Mouse (Mus musculus) lung, embryonic 16.5 days (tissue): ENCODE results near the gene Ssr3. TPM values are rescaled to one million over a fixed set of nuclear protein-coding genes. Genes with fewer than 3 reads are reported as not detected.

Experiments used
- ATAC-seq: fragments of 200-750 bp; cut with Nextera tagmentation; 2 replicates; pipeline ENCODE4 v1.8.0; 2017; ENCODE audit warnings: low read depth, mild to moderate bottlenecking, moderate library complexity
- H3K27ac ChIP-seq: fragments of 300-500 bp; sonication (generic); 2 replicates; pipeline ENCODE4 v1.5.1; 2014; ENCODE audit warnings: mild to moderate bottlenecking, control low read depth, low read length
- H3K27me3 ChIP-seq: fragments of 300-500 bp; sonication (generic); 2 replicates; pipeline ENCODE4 v1.6.1; 2014; ENCODE audit warnings: low read depth, low read length, mixed read lengths; ENCODE audit not compliant: control insufficient read depth, insufficient read depth
- H3K36me3 ChIP-seq: fragments of 300-500 bp; sonication (generic); 2 replicates; pipeline ENCODE4 v1.6.1; 2014; ENCODE audit warnings: low read length; ENCODE audit not compliant: control insufficient read depth, insufficient read depth
- H3K4me1 ChIP-seq: fragments of 300-500 bp; sonication (generic); replicated peaks from 2 replicates; pipeline ENCODE4 v1.6.1; 2014; ENCODE audit warnings: low read length, mixed read lengths; ENCODE audit not compliant: control insufficient read depth, insufficient read depth
- H3K4me2 ChIP-seq: fragments of 300-500 bp; sonication (generic); 2 replicates; pipeline ENCODE4 v1.6.1; 2014; ENCODE audit warnings: low read depth, low read length, control low read depth
- H3K4me3 ChIP-seq: fragments of 300-500 bp; sonication (generic); 2 replicates; pipeline ENCODE4 v1.5.1; 2014; ENCODE audit warnings: mild to moderate bottlenecking, low read length, control low read depth
- H3K9ac ChIP-seq: fragments of 300-500 bp; sonication (generic); 2 replicates; pipeline ENCODE4 v1.6.1; 2014; ENCODE audit warnings: low read length, control low read depth
- H3K9me3 ChIP-seq: fragments of 300-500 bp; sonication (generic); 2 replicates; pipeline ENCODE4 v1.6.1; 2016; ENCODE audit warnings: low read length; ENCODE audit not compliant: control insufficient read depth
- WGBS: fragments of 180-500 bp; shearing (Covaris S2); extraction: QIAGEN DNeasy Blood & Tissue Kit; methylation state at CpG from one replicate; pipeline ENCODE4 v1.1.7; 2014; 5-methylcytosine and 5-hydroxymethylcytosine counted together
- polyA plus RNA-seq: library from polyadenylated mRNA; unstranded; fragments of >200 nt; fragmentation: Nextera tagmentation; extraction: Ambion mirVana; gene quantifications from 2 replicates; pipeline ENCODE4 v1.2.1, GENCODE M21; 2015

Gene Ssr3
- polyA plus RNA-seq, 1 experiment from 2014 or later = 311 TPM

- Histone ChIP-seq H3K9me3 (no peaks in the 10 kb centered on the region), H3K36me3 (peaks cover 3% of the 10 kb centered on the region), H3K4me2 (no peak overlapping the region), H3K9ac (no peak overlapping the region), H3K27ac (no peak overlapping the region), H3K4me3 (no peak overlapping the region), H3K27me3 (no peaks in the 10 kb centered on the region), H3K4me1 (no peaks in the 10 kb centered on the region; the same call in 1 of the 2 replicates)
- ATAC-seq = 0 out of 2 replicates have a peak, but pooled peaks have one; percentile 26
- WGBS = 80% methylated on average over 1 of the region's 1 CpGs
These were observed 29.0 kb downstream of the Ssr3 start for GRCm38 (mm10) chr3:65363438-65363837.

DNA sequence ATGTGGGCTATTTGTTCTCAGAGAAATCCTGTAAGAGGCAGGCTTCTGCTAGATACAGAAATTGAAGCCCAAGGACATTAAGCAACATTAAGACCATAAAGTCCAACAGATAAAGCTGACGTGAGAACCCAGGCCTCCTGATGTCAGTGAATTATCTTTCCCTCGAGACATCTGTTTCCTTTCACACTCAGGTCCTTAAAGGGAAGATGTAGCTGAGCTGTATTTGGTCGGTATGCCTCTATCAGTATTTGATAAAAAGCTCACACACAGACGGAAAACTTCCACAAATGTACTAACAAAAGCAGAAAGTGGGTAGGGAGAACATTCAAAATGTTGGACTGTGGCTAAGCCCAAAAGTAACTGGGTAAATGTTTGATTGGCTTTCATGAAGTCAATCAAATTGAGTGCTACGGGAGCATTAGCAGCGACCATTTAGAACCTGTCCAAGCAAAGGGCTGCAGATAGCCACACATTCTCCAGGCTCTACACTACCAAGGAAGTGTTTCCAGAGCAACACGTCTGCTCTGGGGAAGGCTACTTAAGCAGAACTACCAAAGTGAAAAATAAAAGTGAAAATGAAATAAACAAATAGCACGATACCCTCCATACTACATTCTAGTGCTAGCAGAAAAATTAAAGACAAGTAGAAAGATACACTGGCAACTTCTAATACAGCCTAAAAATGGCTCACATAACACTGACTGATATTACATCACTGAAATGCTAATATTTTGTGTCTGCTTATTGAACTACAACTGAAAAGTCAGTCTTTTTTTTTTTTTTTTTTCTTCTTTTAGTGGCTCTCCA lies 32.1 kb downstream of the Ssr3 start:
- Histone ChIP-seq H3K4me3 (no peak overlapping the region), H3K4me2 (no peak overlapping the region), H3K27ac (no peak overlapping the region), H3K36me3 (no peaks in the 10 kb centered on the region), H3K27me3 (no peaks in the 10 kb centered on the region), H3K9me3 (no peaks in the 10 kb centered on the region), H3K9ac (no peak overlapping the region), H3K4me1 (peaks cover under 1% of the 10 kb centered on the region; the same call in 1 of the 2 replicates)
- ATAC-seq = peak; percentile 11; the same call in 1 of the 2 replicates
- 38% methylated on average over 8 of the region's 8 CpGs for WGBS

DNA sequence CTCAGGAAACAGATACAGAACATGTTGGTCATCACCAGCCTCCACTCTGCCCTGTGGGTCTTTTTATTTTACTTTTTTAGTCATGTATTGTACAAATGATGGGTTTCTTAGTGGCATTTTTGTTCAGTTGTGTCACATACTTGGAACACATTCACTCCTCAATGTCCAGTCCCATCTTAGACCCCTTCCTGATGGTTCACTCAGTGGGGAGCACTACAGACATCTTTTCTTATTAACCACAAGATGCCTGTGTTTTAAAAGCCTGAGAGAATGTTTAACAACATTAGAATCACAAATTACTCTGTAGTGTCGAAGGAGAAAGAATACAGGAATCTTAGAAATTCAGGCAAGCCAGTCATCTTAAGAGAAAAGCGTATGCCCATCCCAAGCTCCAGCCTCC lies 33.6 kb downstream of the Ssr3 start:
- H3K9ac ChIP-seq = no peak overlapping the region
- ATAC-seq = no peak
- no peaks in the 10 kb centered on the region for H3K9me3 ChIP-seq
- no peaks in the 10 kb centered on the region for H3K27me3 ChIP-seq
- 84% methylated on average over 2 of the region's 2 CpGs for WGBS
- H3K27ac ChIP-seq = no peak overlapping the region
- H3K4me3 ChIP-seq = no peak overlapping the region
- H3K4me1 ChIP-seq = peaks cover 3% of the 10 kb centered on the region; the same call in 1 of the 2 replicates
- no peak overlapping the region for H3K4me2 ChIP-seq
- no peaks in the 10 kb centered on the region for H3K36me3 ChIP-seq

DNA sequence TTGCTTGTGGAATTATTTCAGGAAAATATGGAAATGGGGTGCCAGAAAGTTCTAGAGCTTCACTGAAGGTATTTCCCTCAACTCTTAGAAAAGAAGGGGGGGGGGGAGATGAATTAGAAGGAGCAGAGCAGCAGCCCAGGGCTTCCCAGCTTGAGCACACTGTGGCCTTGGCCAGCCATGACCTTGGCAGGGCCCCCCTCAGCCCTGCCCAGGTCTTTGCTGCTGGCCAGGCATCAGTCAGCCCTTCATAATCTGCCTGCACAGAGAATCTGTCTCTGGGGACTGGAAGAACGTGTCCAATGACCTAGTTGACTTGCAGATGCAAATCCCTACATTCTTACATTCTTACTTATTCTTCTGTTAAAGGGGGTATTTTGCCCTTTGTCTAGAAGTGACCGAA lies 34.1 kb downstream of the Ssr3 start:
- WGBS = 65% methylated on average over 2 of the region's 2 CpGs
- H3K4me3 ChIP-seq = no peak overlapping the region
- no peak overlapping the region for H3K27ac ChIP-seq
- H3K9ac ChIP-seq = no peak overlapping the region
- no peaks in the 10 kb centered on the region for H3K27me3 ChIP-seq
- H3K4me1 ChIP-seq = peaks cover 3% of the 10 kb centered on the region; the same call in 1 of the 2 replicates
- H3K4me2 ChIP-seq = no peak overlapping the region
- H3K9me3 ChIP-seq = no peaks in the 10 kb centered on the region
- no peaks in the 10 kb centered on the region for H3K36me3 ChIP-seq
- ATAC-seq = no peak

- H3K27me3 ChIP-seq = no peaks in the 10 kb centered on the region
- peaks cover 3% of the 10 kb centered on the region; the same call in 1 of the 2 replicates for H3K4me1 ChIP-seq
- no peak overlapping the region for H3K9ac ChIP-seq
- H3K9me3 ChIP-seq = no peaks in the 10 kb centered on the region
- H3K4me3 ChIP-seq = no peak overlapping the region
- peak; percentile 62 for ATAC-seq
- 32% methylated on average over 6 of the region's 6 CpGs for WGBS
- no peak overlapping the region for H3K4me2 ChIP-seq
- H3K27ac ChIP-seq = no peak overlapping the region
- H3K36me3 ChIP-seq = no peaks in the 10 kb centered on the region
These were observed 36.9 kb downstream of the Ssr3 start for GRCm38 (mm10) chr3:65355479-65355878.

DNA sequence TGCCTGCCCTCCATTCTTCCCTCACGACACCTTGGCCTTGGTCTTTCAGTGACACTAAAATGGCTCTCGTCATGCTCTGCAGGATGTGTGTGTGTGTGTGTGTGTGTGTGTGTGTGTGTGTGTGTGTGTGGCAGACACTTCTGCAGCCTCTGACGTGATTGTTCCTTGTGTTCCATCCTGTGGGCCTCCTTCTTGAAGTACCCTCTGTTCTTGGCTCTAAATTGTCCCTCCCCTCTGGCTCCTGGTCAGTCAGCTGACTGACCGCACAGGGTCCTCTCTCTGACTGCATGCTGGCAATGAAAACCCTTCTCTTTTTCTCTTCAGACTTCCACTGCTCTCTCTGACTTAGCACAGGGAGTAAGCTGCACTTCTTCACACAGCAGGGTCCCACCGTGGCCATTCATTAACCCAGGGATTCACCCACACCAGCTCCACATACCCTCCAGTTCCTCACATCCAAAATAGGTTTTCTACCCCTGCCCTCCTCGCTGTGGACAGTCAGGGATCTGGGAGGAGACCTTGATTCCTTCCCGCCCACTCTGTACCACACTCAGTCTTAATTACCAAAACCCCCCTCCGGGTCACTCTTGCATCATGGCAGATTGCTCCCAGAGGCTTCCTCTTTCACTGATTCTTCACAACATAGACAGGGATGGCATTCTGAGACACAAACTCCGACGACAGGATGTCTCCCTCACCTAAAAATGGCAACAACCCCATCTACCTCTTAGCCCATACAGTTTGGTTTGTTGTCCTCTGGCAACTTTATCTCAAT lies 39.0 kb downstream of the Ssr3 start:
- Histone ChIP-seq H3K4me2 (no peak overlapping the region), H3K4me3 (no peak overlapping the region), H3K27ac (no peak overlapping the region), H3K36me3 (no peaks in the 10 kb centered on the region), H3K9me3 (no peaks in the 10 kb centered on the region), H3K27me3 (no peaks in the 10 kb centered on the region), H3K9ac (no peak overlapping the region), H3K4me1 (0 out of 2 replicates have a peak, but pooled peaks cover 3% of the 10 kb centered on the region)
- WGBS = 68% methylated on average over 10 of the region's 10 CpGs
- 0 out of 2 replicates have a peak, but pooled peaks have one; percentile 20 for ATAC-seq

GRCm38 (mm10) chr3:65352278-65353127 lies 39.9 kb downstream of the Ssr3 start:
- peak; percentile 34; the same call in 1 of the 2 replicates for ATAC-seq
- Histone ChIP-seq H3K36me3 (no peaks in the 10 kb centered on the region), H3K4me1 (0 out of 2 replicates have a peak, but pooled peaks cover 3% of the 10 kb centered on the region), H3K9ac (no peak overlapping the region), H3K27me3 (no peaks in the 10 kb centered on the region), H3K4me3 (no peak overlapping the region), H3K27ac (no peak overlapping the region), H3K4me2 (no peak overlapping the region), H3K9me3 (no peaks in the 10 kb centered on the region)
- 43% methylated on average over 4 of the region's 4 CpGs for WGBS

DNA sequence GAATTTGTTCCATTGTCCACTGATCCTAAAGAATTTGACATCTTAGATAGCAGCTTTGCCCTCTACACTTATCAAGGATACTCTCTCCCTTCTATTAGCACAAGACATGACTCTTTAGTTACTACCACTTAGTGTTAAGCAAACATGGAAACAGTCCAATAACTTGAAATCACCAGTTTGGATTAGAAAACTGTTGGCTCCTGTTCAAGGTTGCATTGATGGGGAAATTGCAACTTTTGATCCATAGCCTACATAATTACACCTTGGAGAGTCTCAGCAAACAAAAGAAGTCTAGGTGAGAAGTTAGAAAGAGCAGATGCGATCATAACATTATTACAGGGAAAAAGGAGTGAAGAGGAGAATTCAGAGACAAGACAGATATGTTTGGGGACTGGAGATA lies 46.2 kb downstream of the Ssr3 start:
- Histone ChIP-seq H3K4me3 (no peak overlapping the region), H3K9ac (no peak overlapping the region), H3K9me3 (no peaks in the 10 kb centered on the region), H3K4me2 (no peak overlapping the region), H3K4me1 (peaks cover 4% of the 10 kb centered on the region; the same call in 1 of the 2 replicates), H3K27ac (no peak overlapping the region), H3K27me3 (no peaks in the 10 kb centered on the region), H3K36me3 (no peaks in the 10 kb centered on the region)
- WGBS = 58% methylated on average over 1 of the region's 1 CpGs
- no peak for ATAC-seq
